Mouse (Mus musculus) liver, embryonic 14.5 days (tissue): ENCODE results near the gene Nav2. TPM values are rescaled to one million over a fixed set of nuclear protein-coding genes. Genes with fewer than 3 reads are reported as not detected.

Source experiments
- ATAC-seq: fragments of 200-750 bp; cut with Nextera tagmentation; 2 replicates; pipeline ENCODE4 v1.8.0; 2017; ENCODE audit warnings: moderate number of reproducible peaks, mild to moderate bottlenecking, moderate library complexity; ENCODE audit not compliant: insufficient read depth
- DNase-seq, 3 experiments: peaks; one replicate each; pipeline ENCODE4 v3.0.0-alpha.2; 2012 to 2013; ENCODE audit warnings: low read depth in 3 of 3, low spot score in 3 of 3
- H3K27ac ChIP-seq: fragments of 300-500 bp; sonication (generic); 2 replicates; pipeline ENCODE4 v1.5.1; 2014; ENCODE audit warnings: moderate library complexity, mild to moderate bottlenecking, control low read depth, inconsistent platforms
- H3K27me3 ChIP-seq: fragments of 300-500 bp; sonication (generic); 2 replicates; pipeline ENCODE4 v1.6.1; 2014; ENCODE audit warnings: mild to moderate bottlenecking, low read length, moderate library complexity; ENCODE audit not compliant: control insufficient read depth, insufficient read depth
- H3K36me3 ChIP-seq: fragments of 300-500 bp; sonication (generic); replicated peaks from 2 replicates; pipeline ENCODE4 v1.6.1; 2014; ENCODE audit warnings: low read depth; ENCODE audit not compliant: control insufficient read depth, insufficient read depth
- H3K4me1 ChIP-seq, 2 experiments: fragments of 200-500 bp in 1 of 2; fragments of 300-500 bp in 1 of 2; sonication (generic) in 1 of 2; replicated peaks; 2 replicates each; pipeline ENCODE4 v1.6.1; 2012 to 2014; ENCODE audit warnings: antibody characterized with exemption in 1 of 2, inconsistent platforms in 1 of 2, low read length in 1 of 2; ENCODE audit not compliant: control insufficient read depth in 2 of 2, insufficient read depth in 2 of 2
- H3K4me2 ChIP-seq: fragments of 300-500 bp; sonication (generic); 2 replicates; pipeline ENCODE4 v1.6.1; 2014; ENCODE audit warnings: low read depth, mild to moderate bottlenecking, control low read depth, moderate library complexity
- H3K4me3 ChIP-seq, 2 experiments: fragments of 200-500 bp in 1 of 2; fragments of 300-500 bp in 1 of 2; sonication (generic) in 1 of 2; 2 replicates each; pipeline ENCODE4 v1.5.1; 2012 to 2014; ENCODE audit warnings: low read depth in 2 of 2, low read length in 2 of 2, mild to moderate bottlenecking in 2 of 2, control low read depth in 1 of 2, inconsistent platforms in 1 of 2, moderate library complexity in 1 of 2; ENCODE audit not compliant: insufficient read depth in 1 of 2
- H3K9ac ChIP-seq: fragments of 300-500 bp; sonication (generic); replicated peaks from 2 replicates; pipeline ENCODE4 v1.6.1; 2014; ENCODE audit warnings: mild to moderate bottlenecking, control low read depth, moderate library complexity
- H3K9me3 ChIP-seq: fragments of 300-500 bp; sonication (generic); 2 replicates; pipeline ENCODE4 v1.6.1; 2016; ENCODE audit warnings: low read length, mixed read lengths; ENCODE audit not compliant: control insufficient read depth
- CTCF ChIP-seq: IDR thresholded peaks from 2 replicates; pipeline ENCODE4 v1.5.1; 2016; ENCODE audit warnings: antibody characterized with exemption, low read depth, control low read depth
- EP300 ChIP-seq: IDR thresholded peaks from 2 replicates; pipeline ENCODE4 v1.6.1; 2016; ENCODE audit warnings: antibody characterized with exemption, low read depth
- WGBS: fragments of 180-500 bp; shearing (Covaris S2); extraction: QIAGEN DNeasy Blood & Tissue Kit; methylation state at CpG from one replicate; pipeline ENCODE4 v1.1.7; 2014; ENCODE audit not compliant: insufficient replicate concordance; 5-methylcytosine and 5-hydroxymethylcytosine counted together
- polyA plus RNA-seq, 2 experiments: library from polyadenylated mRNA; depleted of rRNA in 1 of 2; stranded (reverse) in 1 of 2; unstranded in 1 of 2; fragments of >200 nt; fragmentation: Nextera tagmentation in 1 of 2; extraction: Ambion mirVana in 1 of 2; gene quantifications; 2 replicates each; pipeline versions ENCODE4 v1.2.1 to v1.2.3; 2012 to 2014

The Nav2 gene
- polyA plus RNA-seq, 2 experiments: 1.5 to 1.6 TPM

DNA sequence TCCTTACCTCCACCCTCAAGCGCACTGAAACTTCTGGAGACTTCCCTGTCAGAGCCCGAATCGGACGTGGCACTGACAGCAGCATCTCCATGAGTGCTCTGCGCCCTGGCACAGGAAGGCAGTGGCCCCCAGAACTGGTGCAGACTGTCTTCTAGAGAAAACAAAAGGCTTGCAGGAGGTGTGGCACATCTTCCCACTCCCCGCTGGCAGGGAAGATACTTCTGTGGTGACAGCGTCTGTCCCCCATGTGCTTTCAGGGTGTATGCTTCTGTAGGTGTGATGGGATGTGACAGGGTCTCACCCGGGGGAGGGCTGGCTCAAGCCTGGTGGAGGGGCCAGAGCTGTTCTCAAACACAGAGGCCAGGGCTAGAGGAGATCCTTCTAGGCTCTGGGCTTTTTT is 53.0 kb downstream of the Nav2 start:
- no peak overlapping the region for H3K4me3 ChIP-seq
- WGBS: 47% methylated on average over 8 of the region's 8 CpGs
- DNase-seq: no peak

DNA sequence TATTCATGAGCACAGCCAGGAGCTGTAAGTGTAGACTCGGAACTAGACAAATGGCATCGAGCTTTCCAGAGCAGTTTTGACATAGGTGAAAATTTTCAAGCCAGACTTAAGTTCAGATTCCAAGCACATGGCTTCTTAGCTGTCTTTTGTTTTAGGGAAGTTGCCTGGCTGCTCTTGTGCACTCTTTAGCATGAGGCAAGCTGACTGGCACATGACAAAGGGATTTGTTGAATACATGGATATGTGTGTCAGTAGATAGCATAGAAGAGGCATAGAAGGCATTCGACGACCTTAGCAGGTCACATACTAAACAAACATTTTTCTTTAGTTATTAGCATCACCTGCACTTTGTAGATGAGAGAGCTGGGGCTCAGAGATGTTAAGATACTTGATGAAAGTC is 53.4 kb downstream of the Nav2 start:
- no peak overlapping the region for H3K4me2 ChIP-seq
- peaks cover 52% of the 10 kb centered on the region for H3K27me3 ChIP-seq
- TF ChIP-seq EP300: no peak
- H3K27ac ChIP-seq: no peak overlapping the region
- H3K9me3 ChIP-seq: no peaks in the 10 kb centered on the region
- H3K9ac ChIP-seq: no peak overlapping the region
- WGBS: 38% methylated on average over 4 of the region's 4 CpGs
- H3K4me3 ChIP-seq: no peak overlapping the region
- no peaks in the 10 kb centered on the region for H3K4me1 ChIP-seq
- no peaks in the 10 kb centered on the region for H3K36me3 ChIP-seq
- no peak for DNase-seq
- ATAC-seq: no peak

More for the DNA sequence above, 53.0 kb downstream of the Nav2 start:
- no peak for TF ChIP-seq CTCF
- TF ChIP-seq EP300: no peak
- no peak for ATAC-seq
- Histone ChIP-seq H3K9ac (no peak overlapping the region), H3K4me2 (no peak overlapping the region), H3K27ac (no peak overlapping the region), H3K9me3 (no peaks in the 10 kb centered on the region), H3K27me3 (peaks cover 52% of the 10 kb centered on the region), H3K4me1 (no peaks in the 10 kb centered on the region), H3K36me3 (no peaks in the 10 kb centered on the region)

GRCm38 (mm10) chr7:48963112-48963511 is 54.6 kb downstream of the Nav2 start:
- no peak overlapping the region for H3K27ac ChIP-seq
- peaks cover 45% of the 10 kb centered on the region for H3K27me3 ChIP-seq
- WGBS: 21% methylated on average over 5 of the region's 5 CpGs
- no peaks in the 10 kb centered on the region for H3K36me3 ChIP-seq
- ATAC-seq: no peak
- no peaks in the 10 kb centered on the region for H3K9me3 ChIP-seq
- H3K4me1 ChIP-seq: no peaks in the 10 kb centered on the region
- DNase-seq: no peak
- no peak overlapping the region for H3K4me2 ChIP-seq
- no peak overlapping the region for H3K4me3 ChIP-seq
- no peak overlapping the region for H3K9ac ChIP-seq
- no peak for TF ChIP-seq CTCF
- TF ChIP-seq EP300: no peak

DNA sequence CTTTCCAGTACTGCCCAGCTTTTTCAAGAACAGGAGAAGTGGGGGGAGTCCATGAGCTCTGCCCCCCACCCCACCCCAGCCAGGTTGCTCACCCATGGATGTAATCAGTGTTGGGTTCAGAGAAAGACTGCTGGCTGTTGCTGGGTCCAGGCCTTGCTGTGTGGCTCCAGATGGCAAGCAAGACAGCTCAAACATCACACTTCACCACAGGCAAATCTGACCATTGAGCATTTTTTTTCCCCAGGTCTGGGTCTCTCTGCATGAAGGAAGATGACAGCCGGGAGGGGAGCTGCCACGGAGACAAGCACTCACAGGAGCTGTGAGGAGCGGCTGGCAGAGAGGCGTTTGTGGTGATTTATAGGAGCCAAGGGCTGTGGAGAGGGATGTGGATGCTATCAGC is 55.0 kb downstream of the Nav2 start:
- Histone ChIP-seq H3K36me3 (no peaks in the 10 kb centered on the region), H3K27me3 (peaks cover 41% of the 10 kb centered on the region), H3K4me1 (no peaks in the 10 kb centered on the region), H3K9me3 (no peaks in the 10 kb centered on the region), H3K4me3 (no peak overlapping the region), H3K27ac (no peak overlapping the region), H3K4me2 (no peak overlapping the region), H3K9ac (no peak overlapping the region)
- ATAC-seq (no peak), DNase-seq (no peak)
- 43% methylated on average over 4 of the region's 4 CpGs for WGBS
- TF ChIP-seq CTCF (no peak), EP300 (no peak)

GRCm38 (mm10) chr7:48965796-48966512 is 57.4 kb downstream of the Nav2 start:
- Histone ChIP-seq H3K27ac (no peak overlapping the region), H3K27me3 (peaks cover 18% of the 10 kb centered on the region), H3K9me3 (no peaks in the 10 kb centered on the region), H3K4me2 (no peak overlapping the region), H3K9ac (no peak overlapping the region), H3K4me1 (no peaks in the 10 kb centered on the region), H3K36me3 (no peaks in the 10 kb centered on the region), H3K4me3 (no peak overlapping the region)
- ATAC-seq: no peak
- DNase-seq: no peak
- WGBS: 60% methylated on average over 12 of the region's 12 CpGs
- TF ChIP-seq CTCF (no peak), EP300 (no peak)
